Mouse (Mus musculus): ENCODE data around the gene Scamp1. TPM values are rescaled to one million over a fixed set of nuclear protein-coding genes. Genes with fewer than 3 reads are reported as not detected.

Gene Scamp1
- polyA plus RNA-seq, 1 experiment = not detected

DNA sequence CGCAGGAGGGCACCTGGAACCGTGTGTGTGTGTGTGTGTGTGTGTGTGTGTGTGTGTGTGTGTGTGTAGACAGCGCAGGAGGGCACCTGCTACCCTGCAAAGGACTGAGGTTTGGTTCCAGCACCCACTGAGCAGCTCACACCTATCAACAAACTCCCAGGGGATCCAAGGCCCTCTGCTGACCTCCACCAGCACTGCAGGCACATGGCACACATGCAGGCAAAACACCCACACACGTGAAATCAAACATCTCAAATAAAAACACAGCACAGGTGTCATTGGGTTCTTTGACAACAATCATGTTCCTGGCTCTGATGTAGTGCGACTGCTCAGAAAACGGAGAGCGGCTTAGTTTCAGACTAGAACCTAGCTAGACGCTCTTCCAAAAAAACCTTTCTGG lies 34.9 kb downstream of the Scamp1 start:
- no peak overlapping the region for H3K4me3 ChIP-seq (ENCODE audit: insufficient read depth, low read depth, low read length)
- H3K4me1 ChIP-seq (ENCODE audit: control insufficient read depth, insufficient read depth, low read length) = peaks cover 3% of the 10 kb centered on the region; the same call in 1 of the 2 replicates
- WGBS = 86% methylated on average over 8 of the region's 8 CpGs
- H3K27ac ChIP-seq (ENCODE audit: insufficient read depth, low read depth, low read length) = no peak overlapping the region
- TF ChIP-seq CTCF (IDR thresholded peaks at IDR 0.05; ENCODE audit: insufficient read depth, low read depth, low read length) (no peak), POLR2A (IDR thresholded peaks at IDR 0.05; ENCODE audit: insufficient read depth, low read depth, low read length) (no peak)

DNA sequence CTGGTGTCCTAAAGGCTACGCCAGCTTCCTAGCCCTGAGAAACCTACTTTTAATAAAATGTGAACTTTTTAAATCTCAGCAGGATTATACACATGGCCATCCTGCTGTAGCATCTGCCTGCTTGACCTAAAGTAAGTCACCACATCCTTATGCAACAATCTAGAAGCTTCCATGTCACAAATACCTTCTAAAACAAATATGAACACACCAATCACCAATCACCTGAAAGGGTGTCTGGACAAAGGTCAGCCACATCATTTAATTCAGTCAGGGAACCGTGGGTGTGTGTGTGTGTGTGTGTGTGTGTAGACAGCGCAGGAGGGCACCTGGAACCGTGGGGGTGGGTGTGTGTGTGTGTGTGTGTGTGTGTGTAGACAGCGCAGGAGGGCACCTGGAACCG lies 35.5 kb downstream of the Scamp1 start:
- WGBS = 86% methylated on average over 5 of the region's 6 CpGs
- H3K4me1 ChIP-seq (ENCODE audit: control insufficient read depth, insufficient read depth, low read length) = peaks cover 3% of the 10 kb centered on the region; the same call in 1 of the 2 replicates
- H3K27ac ChIP-seq (ENCODE audit: insufficient read depth, low read depth, low read length) = no peak overlapping the region
- TF ChIP-seq CTCF (IDR thresholded peaks at IDR 0.05; ENCODE audit: insufficient read depth, low read depth, low read length) (no peak), POLR2A (IDR thresholded peaks at IDR 0.05; ENCODE audit: insufficient read depth, low read depth, low read length) (no peak)
- no peak overlapping the region for H3K4me3 ChIP-seq (ENCODE audit: insufficient read depth, low read depth, low read length)

DNA sequence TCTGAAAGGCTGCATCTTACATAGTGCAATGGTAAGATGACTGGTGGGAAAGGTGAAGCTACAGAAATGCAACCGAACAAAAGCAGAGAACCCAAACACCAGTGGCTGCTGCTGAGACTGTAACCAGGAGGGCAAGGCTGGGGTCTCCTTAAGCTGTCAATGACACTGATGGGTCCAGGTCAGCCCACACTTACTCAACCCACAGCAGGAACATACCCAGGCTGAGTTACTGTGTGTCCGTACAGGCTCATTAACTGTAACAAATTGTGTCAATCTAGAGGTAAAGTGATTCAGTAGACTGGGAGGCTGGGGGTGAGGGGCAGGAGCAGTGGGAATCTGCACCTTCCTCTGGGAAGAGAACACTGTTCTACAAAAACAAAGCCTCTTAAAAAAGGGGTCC lies 42.8 kb downstream of the Scamp1 start:
- WGBS = 71% methylated on average over 2 of the region's 2 CpGs
- no peak for TF ChIP-seq POLR2A (IDR thresholded peaks at IDR 0.05; ENCODE audit: insufficient read depth, low read depth, low read length)
- TF ChIP-seq CTCF (IDR thresholded peaks at IDR 0.05; ENCODE audit: insufficient read depth, low read depth, low read length) = no peak
- H3K27ac ChIP-seq (ENCODE audit: insufficient read depth, low read depth, low read length) = no peak overlapping the region
- no peak overlapping the region for H3K4me3 ChIP-seq (ENCODE audit: insufficient read depth, low read depth, low read length)
- H3K4me1 ChIP-seq (ENCODE audit: control insufficient read depth, insufficient read depth, low read length) = peaks cover 10% of the 10 kb centered on the region; the same call in 1 of the 2 replicates

DNA sequence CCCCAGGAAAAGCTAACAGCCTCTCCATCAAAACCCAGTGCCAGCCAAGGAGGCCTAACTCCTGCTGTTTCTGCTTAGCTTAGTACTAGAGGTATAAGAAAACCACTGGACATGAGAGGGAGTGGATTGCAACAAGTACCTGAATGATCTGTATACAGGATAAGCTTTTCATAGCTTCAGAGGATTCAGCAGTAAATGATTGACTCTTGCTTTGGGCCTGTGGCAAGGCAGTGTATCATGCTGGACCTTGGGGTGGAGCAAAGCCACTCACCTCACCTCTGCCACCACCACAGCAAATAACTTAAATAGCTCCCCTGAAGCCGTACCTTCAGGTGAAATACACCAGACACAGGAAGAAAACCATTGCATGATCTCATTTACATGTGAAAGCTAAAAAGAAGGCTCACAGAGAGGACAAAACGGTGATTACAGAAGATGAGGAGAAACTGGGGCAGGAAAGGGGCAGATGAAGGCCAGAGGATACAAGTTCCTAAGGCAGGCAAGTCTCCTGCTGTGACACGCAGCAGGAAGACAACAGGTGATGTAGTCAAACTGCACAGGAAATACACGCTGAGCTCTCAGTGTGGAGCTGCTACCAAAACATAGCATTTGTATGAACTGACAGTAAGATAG lies 43.6 kb downstream of the Scamp1 start:
- Histone ChIP-seq H3K27ac (ENCODE audit: insufficient read depth, low read depth, low read length) (no peak overlapping the region), H3K4me1 (ENCODE audit: control insufficient read depth, insufficient read depth, low read length) (peaks cover 10% of the 10 kb centered on the region; the same call in 1 of the 2 replicates), H3K4me3 (ENCODE audit: insufficient read depth, low read depth, low read length) (no peak overlapping the region)
- no peak for TF ChIP-seq POLR2A (IDR thresholded peaks at IDR 0.05; ENCODE audit: insufficient read depth, low read depth, low read length)
- TF ChIP-seq CTCF (IDR thresholded peaks at IDR 0.05; ENCODE audit: insufficient read depth, low read depth, low read length) = no peak
- 50% methylated on average over 4 of the region's 4 CpGs for WGBS

DNA sequence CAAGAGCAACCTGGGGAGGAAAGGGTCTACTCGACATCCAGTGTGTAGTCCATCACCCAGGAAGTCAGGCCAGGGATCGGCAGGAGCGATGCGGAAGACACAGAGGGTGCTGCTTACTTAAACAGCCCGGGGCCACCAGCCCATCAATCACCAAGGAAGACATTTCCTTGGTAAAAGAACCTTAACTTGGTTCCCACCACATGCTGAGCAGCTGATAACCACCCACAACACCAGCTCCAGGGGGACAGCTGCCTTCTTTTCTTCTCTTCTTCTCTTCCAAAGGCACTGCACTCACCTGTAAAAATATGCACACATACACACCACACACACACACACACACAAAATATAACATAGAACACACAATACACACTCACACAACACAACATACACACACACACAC lies 44.8 kb downstream of the Scamp1 start:
- 81% methylated on average over 5 of the region's 5 CpGs for WGBS
- no peak overlapping the region for H3K27ac ChIP-seq (ENCODE audit: insufficient read depth, low read depth, low read length)
- H3K4me3 ChIP-seq (ENCODE audit: insufficient read depth, low read depth, low read length) = no peak overlapping the region
- peaks cover 14% of the 10 kb centered on the region for H3K4me1 ChIP-seq (ENCODE audit: control insufficient read depth, insufficient read depth, low read length)
- TF ChIP-seq CTCF (IDR thresholded peaks at IDR 0.05; ENCODE audit: insufficient read depth, low read depth, low read length) (no peak), POLR2A (IDR thresholded peaks at IDR 0.05; ENCODE audit: insufficient read depth, low read depth, low read length) (no peak)

DNA sequence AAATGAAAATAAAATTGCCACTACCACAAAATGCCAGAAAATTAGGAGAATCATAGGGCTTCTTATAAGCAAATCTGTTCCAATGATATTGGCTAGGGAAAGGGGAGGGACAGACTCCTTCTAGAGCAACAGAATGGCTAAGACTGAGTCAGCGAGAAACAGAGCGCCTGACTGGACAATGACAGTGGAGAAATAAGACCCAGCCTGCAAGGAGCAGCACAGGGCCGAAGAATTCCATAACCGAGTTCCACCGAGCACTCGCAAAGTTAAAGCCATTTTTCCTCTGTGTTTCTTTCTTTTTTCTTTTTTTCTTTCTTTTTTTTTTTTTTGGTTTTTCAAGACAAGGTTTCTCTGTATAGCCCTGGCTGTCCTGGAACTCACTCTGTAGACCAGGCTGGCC lies 45.5 kb downstream of the Scamp1 start:
- TF ChIP-seq CTCF (IDR thresholded peaks at IDR 0.05; ENCODE audit: insufficient read depth, low read depth, low read length) = no peak
- no peak for TF ChIP-seq POLR2A (IDR thresholded peaks at IDR 0.05; ENCODE audit: insufficient read depth, low read depth, low read length)
- 67% methylated on average over 6 of the region's 6 CpGs for WGBS
- Histone ChIP-seq H3K27ac (ENCODE audit: insufficient read depth, low read depth, low read length) (no peak overlapping the region), H3K4me3 (ENCODE audit: insufficient read depth, low read depth, low read length) (no peak overlapping the region), H3K4me1 (ENCODE audit: control insufficient read depth, insufficient read depth, low read length) (peaks cover 14% of the 10 kb centered on the region)

DNA sequence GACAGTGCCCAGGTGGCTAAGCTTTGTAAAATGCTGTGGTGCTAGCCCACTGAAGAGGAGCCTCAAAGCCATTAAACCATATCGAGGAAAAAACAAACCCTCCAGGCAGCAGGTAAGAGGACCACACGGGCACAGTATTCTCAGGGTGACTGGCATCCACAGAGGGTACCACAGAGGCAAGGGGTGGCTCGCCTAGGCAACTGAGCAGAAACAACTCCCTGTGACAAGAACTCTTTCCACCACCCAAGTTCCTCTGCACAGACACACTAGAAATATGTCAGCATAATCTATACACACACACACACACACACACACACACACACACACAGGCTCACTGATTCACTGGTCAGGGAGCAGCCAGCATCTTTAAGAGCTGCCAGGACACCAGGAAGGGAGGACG lies 46.2 kb downstream of the Scamp1 start:
- TF ChIP-seq CTCF (IDR thresholded peaks at IDR 0.05; ENCODE audit: insufficient read depth, low read depth, low read length) = no peak
- TF ChIP-seq POLR2A (IDR thresholded peaks at IDR 0.05; ENCODE audit: insufficient read depth, low read depth, low read length) = no peak
- Histone ChIP-seq H3K27ac (ENCODE audit: insufficient read depth, low read depth, low read length) (no peak overlapping the region), H3K4me3 (ENCODE audit: insufficient read depth, low read depth, low read length) (no peak overlapping the region), H3K4me1 (ENCODE audit: control insufficient read depth, insufficient read depth, low read length) (peaks cover 14% of the 10 kb centered on the region)
- 50% methylated on average over 4 of the region's 4 CpGs for WGBS

DNA sequence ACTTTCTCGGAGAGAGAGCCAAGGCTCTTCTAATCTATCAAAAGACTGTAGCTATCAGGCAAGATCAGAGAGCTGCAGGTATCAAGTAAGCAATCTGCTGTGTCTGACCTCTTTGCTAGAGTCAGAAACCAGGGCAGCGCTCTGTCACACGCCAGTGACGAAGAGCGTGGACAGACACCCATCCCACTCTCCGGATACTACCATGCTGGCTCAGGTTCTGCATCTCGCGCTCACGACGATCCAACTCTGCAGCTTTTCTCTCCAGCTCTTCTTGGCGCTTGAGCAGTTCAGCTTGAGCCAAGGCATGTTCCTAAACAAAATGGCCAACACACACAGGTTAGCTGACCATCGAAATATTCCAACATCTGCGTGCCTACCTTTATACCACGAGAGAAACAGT lies 53.8 kb downstream of the Scamp1 start:
- peaks cover 7% of the 10 kb centered on the region for H3K4me1 ChIP-seq (ENCODE audit: control insufficient read depth, insufficient read depth, low read length)
- no peak overlapping the region for H3K27ac ChIP-seq (ENCODE audit: insufficient read depth, low read depth, low read length)
- TF ChIP-seq POLR2A (IDR thresholded peaks at IDR 0.05; ENCODE audit: insufficient read depth, low read depth, low read length) (no peak), CTCF (IDR thresholded peaks at IDR 0.05; ENCODE audit: insufficient read depth, low read depth, low read length) (no peak)
- WGBS = 90% methylated on average over 14 of the region's 14 CpGs
- no peak overlapping the region for H3K4me3 ChIP-seq (ENCODE audit: insufficient read depth, low read depth, low read length)

DNA sequence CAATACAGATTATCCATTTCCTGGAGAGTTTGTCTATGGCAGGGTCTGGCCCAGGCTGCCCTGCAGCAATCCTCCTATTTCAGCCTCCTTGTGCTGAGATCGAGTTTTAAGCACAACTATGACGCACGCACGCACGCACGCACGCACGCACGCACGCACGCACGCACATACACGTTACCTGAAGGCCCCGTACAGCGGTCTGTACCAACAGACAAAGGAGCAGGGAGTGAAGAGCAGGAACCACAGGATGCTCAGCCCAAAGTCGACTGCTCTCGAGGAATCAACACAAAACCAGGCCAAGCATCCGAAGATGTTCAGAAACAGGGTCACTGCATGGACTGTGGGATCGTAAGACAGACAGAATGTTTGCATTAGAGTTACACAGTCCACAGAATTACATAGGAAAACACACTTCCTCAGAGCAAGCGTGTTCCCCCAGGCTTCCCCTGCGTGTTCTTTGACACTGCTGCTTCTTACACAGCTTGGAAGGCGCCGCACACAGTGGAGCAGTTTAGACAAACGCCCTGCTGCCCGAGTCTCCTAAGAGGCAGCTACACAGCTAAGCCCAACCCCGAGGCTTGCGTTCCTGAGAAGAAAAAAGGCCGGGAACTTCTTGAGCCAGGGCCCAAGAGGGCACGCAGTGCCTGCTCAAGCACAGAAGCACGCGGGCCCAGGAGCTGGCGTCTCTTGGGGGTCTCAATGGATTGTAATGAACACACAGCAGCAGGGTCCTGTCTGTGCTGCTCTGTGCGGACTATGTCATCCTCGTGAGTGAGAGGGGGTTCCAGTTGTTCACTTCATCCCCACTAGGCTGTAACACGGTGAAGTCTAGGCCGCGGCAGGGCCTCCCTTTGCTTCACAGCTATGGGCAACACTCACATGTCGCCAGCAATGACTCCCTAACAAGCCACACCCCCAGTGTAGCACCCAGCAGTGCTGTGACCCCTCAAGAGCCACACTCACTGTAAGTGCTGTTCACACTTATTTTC lies 60.6 kb downstream of the Scamp1 start:
- TF ChIP-seq POLR2A (IDR thresholded peaks at IDR 0.05; ENCODE audit: insufficient read depth, low read depth, low read length) (no peak), CTCF (IDR thresholded peaks at IDR 0.05; ENCODE audit: insufficient read depth, low read depth, low read length) (no peak)
- WGBS = 91% methylated on average over 38 of the region's 38 CpGs
- H3K27ac ChIP-seq (ENCODE audit: insufficient read depth, low read depth, low read length) = no peak overlapping the region
- no peak overlapping the region for H3K4me3 ChIP-seq (ENCODE audit: insufficient read depth, low read depth, low read length)
- H3K4me1 ChIP-seq (ENCODE audit: control insufficient read depth, insufficient read depth, low read length) = peaks cover 18% of the 10 kb centered on the region

All from olfactory bulb, adult 2 months (tissue).